In the genomic region with DNA sequence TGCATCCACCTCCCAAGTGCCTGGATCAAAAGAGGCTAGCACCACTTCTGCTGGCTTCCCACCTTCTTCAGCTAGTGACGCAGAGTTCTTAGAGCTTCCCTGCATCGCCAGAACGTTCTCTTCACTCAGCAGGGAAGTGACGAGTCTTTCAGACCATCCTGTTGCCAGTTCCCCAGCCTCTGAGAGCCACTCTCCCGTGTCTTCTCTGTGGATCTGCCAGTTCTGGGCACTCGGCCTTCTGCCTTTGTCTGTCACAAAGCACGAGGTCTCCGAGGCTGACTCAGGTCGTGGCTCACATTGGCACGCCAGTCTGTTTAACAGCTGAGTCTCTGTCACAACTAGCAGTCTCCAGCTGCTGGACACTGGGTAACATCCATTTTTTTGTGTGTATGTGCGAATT, we compare ENCODE assay signal across 7 mouse cellular contexts. TPM values are rescaled to one million over a fixed set of nuclear protein-coding genes. Genes with fewer than 3 reads are reported as not detected.
DNase-seq lines count a peak whose midpoint lies in the region; ATAC-seq and TF ChIP-seq lines count a peak whose summit lies in the region.

No protein-coding gene starts in this region.

- H3K9me3 ChIP-seq in forebrain, embryonic 15.5 days = no peaks in the 10 kb centered on the region
- H3K9me3 ChIP-seq in intestine, postnatal 0 days (ENCODE audit: control insufficient read depth) = no peaks in the 10 kb centered on the region

- no peak overlapping the region for H3K4me2 ChIP-seq in forebrain, embryonic 15.5 days (replicated peaks)
- no peak overlapping the region for H3K4me2 ChIP-seq in intestine, postnatal 0 days (replicated peaks; ENCODE audit: low read depth)

- H3K4me1 ChIP-seq in forebrain, embryonic 15.5 days = peaks cover 28% of the 10 kb centered on the region
- H3K4me1 ChIP-seq in intestine, postnatal 0 days (replicated peaks; ENCODE audit: control insufficient read depth, insufficient read depth, low read length) = no peaks in the 10 kb centered on the region
- peaks cover 16% of the 10 kb centered on the region for H3K4me1 ChIP-seq in thymus, adult 2 months (replicated peaks; ENCODE audit: control insufficient read depth, insufficient read depth, low read length)

- H3K9ac ChIP-seq in forebrain, embryonic 15.5 days (replicated peaks) = no peak overlapping the region
- H3K9ac ChIP-seq in intestine, postnatal 0 days (ENCODE audit: low read depth, low read length) = no peak overlapping the region

- no peaks in the 10 kb centered on the region for H3K36me3 ChIP-seq in forebrain, embryonic 15.5 days
- no peaks in the 10 kb centered on the region for H3K36me3 ChIP-seq in intestine, postnatal 0 days (ENCODE audit: control insufficient read depth, insufficient read depth)
- no peaks in the 10 kb centered on the region for H3K36me3 ChIP-seq in thymus, adult 2 months (ENCODE audit: control insufficient read depth, insufficient read depth, low read length)

- DNase-seq in retina, postnatal 1 day = peak; percentile 36
- DNase-seq in retina, embryonic 14.5 days (ENCODE audit: low spot score) = no peak
- DNase-seq in layer of hippocampus, adult 9-11 months = peak; percentile 74
- peak; percentile 51 for DNase-seq in telencephalon, adult 2 months (ENCODE audit: low read depth, low spot score)
- no peak for DNase-seq in thymus, adult 2 months

- TF ChIP-seq CTCF in intestine, postnatal 0 days (IDR thresholded peaks at IDR 0.05; ENCODE audit: low read depth) = no peak
- no peak for TF ChIP-seq CTCF in thymus, adult 2 months (IDR thresholded peaks at IDR 0.05; ENCODE audit: borderline replicate concordance, control insufficient read depth, extremely low read depth, insufficient read depth, low read length, poor library complexity)

- H3K27me3 ChIP-seq in forebrain, embryonic 15.5 days = no peaks in the 10 kb centered on the region
- H3K27me3 ChIP-seq in intestine, postnatal 0 days (replicated peaks; ENCODE audit: control insufficient read depth, insufficient read depth, low read length) = no peaks in the 10 kb centered on the region
- H3K27me3 ChIP-seq in thymus, adult 2 months (ENCODE audit: control insufficient read depth, insufficient read depth, low read length) = no peaks in the 10 kb centered on the region

- 36% methylated on average over 11 of the region's 11 CpGs for WGBS in forebrain, embryonic 15.5 days
- WGBS in intestine, postnatal 0 days = 74% methylated on average over 11 of the region's 11 CpGs
- WGBS in thymus, adult 2 months = 41% methylated on average over 11 of the region's 11 CpGs

- peak overlapping the region; percentile 75 for H3K27ac ChIP-seq in forebrain, embryonic 15.5 days (replicated peaks)
- H3K27ac ChIP-seq in intestine, postnatal 0 days (ENCODE audit: low read depth, low read length) = no peak overlapping the region
- H3K27ac ChIP-seq in thymus, adult 2 months (ENCODE audit: control insufficient read depth, insufficient read depth, low read length) = no peak overlapping the region

- TF ChIP-seq POLR2A in thymus, adult 2 months (IDR thresholded peaks at IDR 0.05; ENCODE audit: control insufficient read depth, extremely low read depth, insufficient read depth, low read length, poor library complexity) = no peak

- ATAC-seq in forebrain, embryonic 15.5 days (replicated peaks) = no peak
- ATAC-seq in intestine, postnatal 0 days = no peak

- H3K4me3 ChIP-seq in forebrain, embryonic 15.5 days = no peak overlapping the region
- H3K4me3 ChIP-seq in intestine, postnatal 0 days (ENCODE audit: low read depth, low read length) = no peak overlapping the region
- H3K4me3 ChIP-seq in thymus, adult 2 months (ENCODE audit: control insufficient read depth, insufficient read depth, low read length) = no peak overlapping the region

RNA-seq across cellular contexts. Expression of a gene that starts 24.7 kb away (rescaled TPM):
- polyA plus RNA-seq in forebrain, embryonic 15.5 days (2015; fragmentation: Nextera tagmentation; extraction: Ambion mirVana) = 30.2 and 31.6 TPM in 2 replicates
- 7.1 and 7.6 TPM in 2 replicates for polyA plus RNA-seq in intestine, postnatal 0 days (2015; fragmentation: Nextera tagmentation; extraction: Ambion mirVana)
- polyA plus RNA-seq in thymus, adult 2 months (2012; rRNA removed) = 75.8 and 98.4 TPM in 2 replicates

Comparison
In these comparisons a context has a peak if more than half of its experiments do, and no peak if none do; other contexts are left out.
1. DNase-seq: peak in retina, postnatal 1 day (single experiment), layer of hippocampus, adult 9-11 months (single experiment) and telencephalon, adult 2 months (single experiment); none in retina, embryonic 14.5 days (single experiment) and thymus, adult 2 months (single experiment).